Mouse (Mus musculus): ENCODE measurements around the gene Tmtc2.

Tmtc2 gene

DNA sequence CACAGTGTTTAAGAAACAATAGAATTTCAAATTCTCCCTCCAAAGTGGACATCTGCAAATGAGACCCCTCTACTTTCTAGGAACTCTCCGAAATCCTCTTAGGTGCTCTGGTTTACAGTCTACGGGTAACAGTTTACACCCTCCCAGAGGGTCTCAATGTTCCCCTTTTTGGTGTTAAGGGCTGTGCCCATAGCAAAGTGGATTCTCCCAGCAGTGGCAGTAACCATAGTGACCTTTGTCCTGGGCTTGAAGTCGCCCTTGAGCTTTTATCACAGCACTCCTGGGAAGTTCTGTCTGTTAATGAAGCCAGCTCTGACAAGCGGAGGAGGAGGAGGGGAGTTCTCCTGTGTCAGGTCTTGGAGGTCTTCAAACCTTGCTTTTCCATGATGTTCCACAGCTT lies 384.5 kb downstream of the Tmtc2 start:
- DNase-seq (ENCODE audit: low spot score in 2 of 2) = no peak

DNA sequence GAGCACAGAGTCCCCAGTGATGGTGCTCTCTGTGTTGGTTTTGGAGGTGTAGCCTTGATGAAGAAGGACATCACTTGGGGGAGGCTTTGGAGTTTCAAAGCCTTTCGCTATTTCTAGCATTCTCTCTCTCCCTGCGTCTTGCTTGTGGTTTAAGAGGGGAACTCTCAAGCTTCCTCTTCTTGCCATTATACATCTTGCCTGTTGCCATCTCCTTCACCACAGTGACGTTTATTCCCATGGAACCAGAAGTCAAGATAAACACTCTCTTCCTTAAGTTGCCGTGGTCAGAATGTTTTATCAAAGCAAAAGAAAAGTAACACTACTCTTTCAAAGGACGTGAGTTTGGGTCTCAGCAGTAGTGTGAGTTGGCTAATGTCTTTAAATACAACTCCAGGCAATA lies 387.6 kb downstream of the Tmtc2 start:
- no peak for DNase-seq (ENCODE audit: low spot score in 2 of 2)

GRCm38 (mm10) chr10:105168443-105169102 lies 405.7 kb downstream of the Tmtc2 start:
- DNase-seq (ENCODE audit: low spot score in 2 of 2) = no peak

GRCm38 (mm10) chr10:105165291-105165690 lies 409.0 kb downstream of the Tmtc2 start:
- no peak for DNase-seq (ENCODE audit: low spot score in 2 of 2)

DNA sequence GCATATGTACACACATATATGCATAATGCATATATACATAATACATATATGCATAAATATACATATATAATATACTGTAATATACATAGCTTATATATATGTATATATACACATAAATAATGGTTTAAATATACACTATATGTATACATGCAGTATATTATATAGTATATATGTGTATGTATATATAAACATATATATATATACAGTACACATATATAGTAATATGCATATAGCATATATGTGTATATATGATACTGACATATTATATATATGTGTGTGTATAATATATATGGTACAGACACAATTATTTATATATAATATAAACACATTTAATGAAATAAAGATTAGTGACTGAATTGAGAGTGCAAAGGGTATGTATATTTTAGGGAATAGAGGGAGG lies 420.5 kb downstream of the Tmtc2 start:
- DNase-seq (ENCODE audit: low spot score in 2 of 2) = no peak

DNA sequence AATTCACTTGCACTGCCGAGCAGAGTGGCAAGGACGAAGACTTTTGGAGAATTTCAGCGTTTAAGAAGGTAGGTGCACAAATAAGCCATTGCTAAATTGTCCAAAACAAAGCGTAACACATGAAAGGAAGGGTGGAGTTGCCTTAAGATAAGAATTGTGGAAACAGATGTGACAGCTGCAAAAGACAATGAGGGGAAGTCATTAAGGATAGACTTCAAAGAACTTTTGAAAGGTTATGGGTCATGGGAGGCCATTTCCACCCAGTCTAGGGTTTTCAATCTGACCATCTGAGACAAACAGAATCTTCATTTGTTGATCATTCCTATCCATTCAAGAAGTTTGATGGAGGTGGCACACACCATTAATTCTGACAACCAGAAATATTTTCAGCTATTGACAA lies 429.9 kb downstream of the Tmtc2 start:
- no peak for DNase-seq (ENCODE audit: low spot score in 2 of 2)

DNA sequence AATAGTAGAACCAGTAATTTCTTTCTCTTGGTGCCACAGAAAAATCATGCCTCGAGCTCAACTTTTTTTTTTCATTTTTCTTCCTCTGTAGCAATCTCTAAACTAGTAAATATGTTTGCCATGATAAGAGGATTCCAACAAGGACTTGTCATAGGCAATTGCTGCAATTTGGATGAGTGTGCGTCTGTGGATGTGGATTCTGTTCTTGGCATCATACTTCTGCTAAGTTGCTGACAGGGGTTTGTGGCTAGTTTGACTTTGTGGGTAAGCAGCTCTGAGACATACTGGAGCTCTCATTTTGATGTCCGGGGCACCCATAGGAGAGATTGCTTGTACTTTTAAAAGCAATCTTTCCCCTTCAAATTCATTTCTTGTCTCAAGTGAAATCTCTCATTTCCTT lies 432.1 kb downstream of the Tmtc2 start:
- DNase-seq (ENCODE audit: low spot score in 2 of 2) = no peak
